Mouse (Mus musculus) G1E (cell line): ENCODE results near the gene Tdrd1. TPM values are rescaled to one million over a fixed set of nuclear protein-coding genes. Genes with fewer than 3 reads are reported as not detected.

Experiments used
- ATAC-seq: 2 replicates; pipeline ENCODE4 v1.8.0; 2016; ENCODE audit warnings: mild to moderate bottlenecking; ENCODE audit not compliant: insufficient number of reproducible peaks, poor library complexity, low FRiP score, severe bottlenecking; ENCODE audit errors: extremely low read depth
- DNase-seq: peaks from one replicate; pipeline ENCODE4 v3.0.0; 2012; ENCODE audit warnings: low spot score
- H3K27me3 ChIP-seq: 2 replicates; pipeline ENCODE4 v1.6.1; 2012; ENCODE audit warnings: mild to moderate bottlenecking, low read length, inconsistent platforms; ENCODE audit not compliant: insufficient read depth
- H3K36me3 ChIP-seq: replicated peaks from 2 replicates; pipeline ENCODE3; 2012; ENCODE audit warnings: mild to moderate bottlenecking, inconsistent platforms
- H3K4me1 ChIP-seq: 2 replicates; pipeline ENCODE4 v1.6.1; 2012; ENCODE audit warnings: low read depth, low read length, inconsistent platforms, mixed read lengths; ENCODE audit not compliant: insufficient read depth
- H3K4me3 ChIP-seq: 2 replicates; pipeline ENCODE4 v1.5.1; 2012; ENCODE audit warnings: low read depth, mild to moderate bottlenecking, inconsistent platforms, low read length, moderate library complexity, mixed read lengths
- H3K9me3 ChIP-seq: replicated peaks from 2 replicates; pipeline ENCODE4 v1.6.1; 2012; ENCODE audit warnings: inconsistent platforms
- CTCF ChIP-seq: IDR thresholded peaks from 2 replicates; pipeline ENCODE4 v1.5.1; 2012; ENCODE audit warnings: low read depth, low read length, inconsistent platforms, mixed read lengths
- GATA1 ChIP-seq: IDR thresholded peaks from 2 replicates; pipeline ENCODE4 v1.6.1; 2012; ENCODE audit warnings: borderline replicate concordance, low read length, inconsistent platforms, mixed read lengths
- GATA2 ChIP-seq: IDR thresholded peaks from 2 replicates; pipeline ENCODE4 v1.6.1; 2012; ENCODE audit warnings: low read depth, low read length, inconsistent platforms, borderline replicate concordance
- POLR2AphosphoS5 ChIP-seq: IDR thresholded peaks from 2 replicates; pipeline ENCODE4 v1.6.1; 2012; ENCODE audit warnings: low read depth, low read length, inconsistent platforms; ENCODE audit not compliant: insufficient replicate concordance
- TAL1 ChIP-seq: conservative IDR thresholded peaks from 2 replicates; pipeline ENCODE4 v1.6.1; 2012; ENCODE audit warnings: low read depth, low read length, inconsistent platforms, mixed read lengths
- polyA plus RNA-seq: library from polyadenylated mRNA; stranded (reverse); fragments of >175 nt; gene quantifications from 2 replicates; pipeline ENCODE4 v1.2.3, GENCODE M21; 2012
- total RNA-seq, 2 experiments: library from RNA; stranded (forward) in 1 of 2; stranded (reverse) in 1 of 2; fragments of 200-1000 nt in 1 of 2; fragments of >200 nt in 1 of 2; fragmentation: Nextera tagmentation in 1 of 2; gene quantifications; 2 replicates each; pipeline ENCODE4 v1.2.3; 2014 to 2017

Gene Tdrd1
- total and polyA plus RNA-seq, 3 experiments: 0.05 TPM; not detected in 2

DNA sequence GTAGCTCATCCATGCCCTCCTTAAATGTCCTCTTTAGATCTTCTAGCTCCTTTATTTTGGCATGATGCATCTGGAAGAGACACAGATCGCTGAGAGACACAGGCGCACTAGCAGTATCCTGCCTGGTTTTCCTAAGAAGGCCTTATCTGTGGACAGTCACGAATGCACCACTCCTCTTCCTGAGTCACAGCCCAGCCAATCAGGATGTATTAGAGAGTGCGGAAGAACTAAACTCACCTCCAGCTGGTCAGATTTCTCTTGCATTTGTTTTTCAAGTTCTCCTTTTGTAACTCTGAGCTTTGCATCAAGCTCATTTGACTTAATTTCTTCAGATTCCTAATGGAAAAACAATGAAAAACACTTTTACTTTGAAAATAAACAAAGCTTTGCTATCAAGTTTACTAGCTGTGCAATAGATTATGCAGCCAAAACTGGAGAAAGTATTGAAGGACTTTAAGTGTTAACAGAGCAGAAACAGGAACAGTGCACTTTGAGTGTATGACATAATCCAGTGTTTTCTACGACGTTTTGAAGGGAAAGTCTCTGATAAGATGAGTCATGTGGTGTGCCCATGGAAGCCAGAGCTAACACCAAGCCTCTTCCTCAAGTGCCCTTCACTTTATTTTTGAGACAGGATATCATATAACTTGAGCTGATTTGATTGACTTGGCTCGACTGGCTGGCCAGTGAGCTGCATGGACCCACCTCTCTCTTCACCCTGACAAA is 24.9 kb upstream of the Tdrd1 start:
- peak overlapping the region; percentile 69 for H3K4me3 ChIP-seq
- peaks cover 73% of the 10 kb centered on the region for H3K36me3 ChIP-seq
- peak; percentile 50 for ATAC-seq

DNA sequence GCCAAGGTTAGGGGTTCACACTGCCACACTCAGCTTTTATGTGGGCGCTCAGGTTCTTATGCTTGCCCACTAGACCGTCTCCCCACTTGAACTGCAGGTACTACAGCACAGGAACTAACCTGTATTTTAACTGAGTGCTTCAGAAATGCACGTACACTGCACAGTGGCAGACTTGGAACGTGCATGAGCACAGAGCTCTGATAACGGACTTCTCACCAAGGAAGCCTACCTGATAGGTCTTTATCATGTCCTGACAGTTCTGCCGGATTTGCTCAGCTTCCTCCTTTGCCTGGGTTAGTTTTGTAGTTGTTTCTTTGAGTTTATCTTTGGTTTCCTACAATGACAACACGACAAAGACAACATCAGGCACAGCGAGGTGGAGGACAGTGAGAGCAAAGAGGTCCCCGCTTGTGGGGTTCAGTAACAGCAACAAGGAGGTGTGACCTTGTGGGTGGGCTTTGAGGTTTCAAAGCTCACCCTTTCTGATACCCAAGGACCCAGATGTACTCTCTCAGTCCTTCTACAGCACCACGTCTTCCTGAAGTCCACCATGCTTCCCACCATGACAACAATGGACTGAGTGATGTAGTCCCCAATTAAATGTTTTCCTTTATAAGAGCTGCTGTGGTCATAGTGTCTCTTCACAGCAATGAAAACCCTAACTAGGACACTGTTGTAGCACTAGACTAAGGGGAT is 24.2 kb upstream of the Tdrd1 start:
- TF ChIP-seq POLR2AphosphoS5 (no peak; the same call in 1 of the 2 replicates), CTCF (no peak), TAL1 (peak; percentile 80), GATA2 (no peak), GATA1 (no peak)
- ATAC-seq (peak; percentile 61), DNase-seq (peak; percentile 30)
- Histone ChIP-seq H3K27me3 (no peaks in the 10 kb centered on the region), H3K4me1 (peaks cover 81% of the 10 kb centered on the region), H3K4me3 (peak overlapping the region; percentile 55; the same call in 1 of the 2 replicates), H3K36me3 (peaks cover 71% of the 10 kb centered on the region), H3K9me3 (no peaks in the 10 kb centered on the region)

More for the DNA sequence above, 24.9 kb upstream of the Tdrd1 start:
- Histone ChIP-seq H3K9me3 (no peaks in the 10 kb centered on the region), H3K27me3 (no peaks in the 10 kb centered on the region), H3K4me1 (peaks cover 87% of the 10 kb centered on the region)
- no peak for TF ChIP-seq POLR2AphosphoS5
- no peak for TF ChIP-seq GATA1
- TF ChIP-seq GATA2: no peak
- TF ChIP-seq TAL1: no peak
- no peak for TF ChIP-seq CTCF
- DNase-seq: peak; percentile 30

DNA sequence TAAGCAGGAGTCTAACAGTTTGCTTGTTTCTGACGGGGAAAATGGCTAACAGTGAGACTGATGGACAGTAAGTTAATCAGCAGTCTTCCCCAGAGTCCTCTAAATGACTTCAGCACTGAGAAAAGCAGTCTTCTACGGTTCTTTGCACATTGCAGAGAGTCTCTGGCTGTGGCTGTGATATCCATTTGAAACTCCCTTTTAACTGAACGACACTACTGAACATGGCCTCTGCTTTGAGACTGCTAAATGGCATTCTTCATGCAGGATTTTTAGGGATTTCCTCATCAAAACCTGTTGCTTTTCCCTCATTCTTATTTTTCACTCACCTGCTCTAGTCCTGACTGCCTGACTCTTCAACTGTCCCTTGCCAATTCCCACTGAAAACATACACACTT is 23.7 kb upstream of the Tdrd1 start:
- H3K9me3 ChIP-seq: no peaks in the 10 kb centered on the region
- no peak overlapping the region; the same call in 1 of the 2 replicates for H3K4me3 ChIP-seq
- peaks cover 73% of the 10 kb centered on the region for H3K36me3 ChIP-seq
- DNase-seq: no peak
- no peaks in the 10 kb centered on the region for H3K27me3 ChIP-seq
- TF ChIP-seq GATA2: no peak
- no peak for TF ChIP-seq TAL1
- TF ChIP-seq CTCF: no peak
- no peak for TF ChIP-seq GATA1
- no peak for TF ChIP-seq POLR2AphosphoS5
- H3K4me1 ChIP-seq: peaks cover 78% of the 10 kb centered on the region
- ATAC-seq: no peak

DNA sequence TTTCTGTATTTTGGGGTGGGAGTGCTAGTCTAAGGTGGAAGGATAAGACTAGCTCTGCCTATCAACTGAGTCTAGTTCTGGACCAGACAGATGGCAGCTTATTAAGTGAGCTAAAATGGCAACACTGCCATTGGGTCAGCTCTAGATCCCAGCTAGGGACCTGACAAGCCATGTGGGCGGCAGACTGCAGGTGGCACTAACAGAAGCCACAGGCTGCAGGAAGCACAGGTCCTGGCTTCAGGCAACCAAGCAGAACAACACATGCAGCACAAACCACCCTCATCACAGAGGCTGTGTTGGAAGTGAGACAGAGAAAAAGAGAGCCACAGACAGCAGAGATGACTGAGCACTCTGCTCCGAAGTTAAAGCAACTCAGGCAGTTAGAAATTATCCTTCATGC is 20.6 kb upstream of the Tdrd1 start:
- H3K4me1 ChIP-seq: peaks cover 73% of the 10 kb centered on the region
- H3K9me3 ChIP-seq: no peaks in the 10 kb centered on the region
- H3K36me3 ChIP-seq: peaks cover 73% of the 10 kb centered on the region
- no peak overlapping the region for H3K4me3 ChIP-seq
- no peak for DNase-seq
- H3K27me3 ChIP-seq: no peaks in the 10 kb centered on the region
- ATAC-seq: no peak
- TF ChIP-seq POLR2AphosphoS5 (no peak), GATA2 (no peak), TAL1 (no peak), CTCF (no peak), GATA1 (no peak)

DNA sequence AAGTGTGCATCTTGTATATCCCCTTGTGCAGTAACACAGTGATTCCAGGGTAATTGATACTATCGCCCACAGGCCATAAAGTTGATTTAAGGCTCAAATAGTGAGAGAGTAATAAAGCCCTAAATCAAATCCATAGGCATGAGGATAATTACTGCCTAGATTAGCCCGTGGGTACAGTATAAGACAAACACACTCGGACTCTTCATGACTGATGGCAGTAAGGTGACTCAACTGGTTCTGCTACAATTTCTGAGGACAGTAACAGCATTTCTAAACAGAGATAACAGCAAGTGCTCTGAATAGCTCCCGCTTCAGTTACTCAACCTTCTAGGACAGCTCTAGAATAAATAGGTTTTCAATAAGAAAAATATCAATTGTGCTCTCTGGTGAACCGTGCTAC is 18.9 kb upstream of the Tdrd1 start:
- Histone ChIP-seq H3K27me3 (no peaks in the 10 kb centered on the region), H3K4me1 (peaks cover 72% of the 10 kb centered on the region), H3K9me3 (no peaks in the 10 kb centered on the region), H3K36me3 (peaks cover 75% of the 10 kb centered on the region), H3K4me3 (no peak overlapping the region)
- ATAC-seq: no peak
- no peak for DNase-seq
- TF ChIP-seq POLR2AphosphoS5 (no peak), TAL1 (no peak), CTCF (no peak), GATA1 (no peak), GATA2 (no peak)

DNA sequence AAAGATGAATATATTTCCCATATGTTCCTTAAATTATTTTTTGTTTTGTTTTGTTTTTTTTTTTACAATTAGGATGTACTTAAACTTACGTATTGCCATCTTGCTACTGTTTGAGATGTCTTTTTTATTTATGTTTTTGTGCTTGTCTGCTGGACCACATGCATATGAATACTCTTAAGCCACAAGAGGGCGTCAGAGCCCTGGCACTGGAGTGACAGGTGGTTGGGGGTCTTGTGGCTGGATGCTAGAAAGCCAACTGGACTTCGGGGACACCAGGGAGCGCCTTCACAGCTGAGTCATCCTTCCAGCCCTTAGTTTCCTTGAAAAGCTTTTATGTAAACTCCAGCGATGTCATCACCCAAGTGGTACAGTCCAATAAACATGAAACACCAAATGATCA is 17.2 kb upstream of the Tdrd1 start:
- TF ChIP-seq CTCF: 0 out of 2 replicates have a peak, but pooled peaks have one; percentile 9
- no peak for TF ChIP-seq TAL1
- TF ChIP-seq GATA2: no peak
- no peak for TF ChIP-seq GATA1
- no peak for TF ChIP-seq POLR2AphosphoS5
- Histone ChIP-seq H3K27me3 (no peaks in the 10 kb centered on the region), H3K4me3 (no peak overlapping the region), H3K4me1 (peaks cover 70% of the 10 kb centered on the region), H3K36me3 (peaks cover 78% of the 10 kb centered on the region), H3K9me3 (no peaks in the 10 kb centered on the region)
- DNase-seq: no peak
- no peak for ATAC-seq
